Mouse (Mus musculus) adrenal gland, adult 18-20 months (tissue): ENCODE data around the gene Rmdn2. TPM values are rescaled to one million over a fixed set of nuclear protein-coding genes. Genes with fewer than 3 reads are reported as not detected.

Experiments used
- DNase-seq, 2 experiments: peaks; one replicate each; pipeline ENCODE4 v3.0.0; 2021 to 2022; ENCODE audit warnings: low spot score in 2 of 2
- total RNA-seq, 2 experiments: library from RNA; stranded (reverse); gene quantifications; 1 replicate in 1 of 2; 2 replicates in 1 of 2; pipeline ENCODE4 v1.2.3; 2021

The Rmdn2 gene
- total RNA-seq, 2 experiments from 2014 or later = 178 to 261 TPM

GRCm38 (mm10) chr17:79614691-79615588 lies 3.3 kb downstream of the Rmdn2 start:
- DNase-seq = peak; percentile 76 to 84

GRCm38 (mm10) chr17:79615897-79616296 lies 4.2 kb downstream of the Rmdn2 start:
- no peak for DNase-seq

GRCm38 (mm10) chr17:79616621-79617020 lies 5.0 kb downstream of the Rmdn2 start:
- DNase-seq = no peak

- DNase-seq = no peak
Observed at GRCm38 (mm10) chr17:79618455-79618854, 6.8 kb downstream of the Rmdn2 start.

GRCm38 (mm10) chr17:79618984-79619383 lies 7.3 kb downstream of the Rmdn2 start:
- DNase-seq = no peak

DNA sequence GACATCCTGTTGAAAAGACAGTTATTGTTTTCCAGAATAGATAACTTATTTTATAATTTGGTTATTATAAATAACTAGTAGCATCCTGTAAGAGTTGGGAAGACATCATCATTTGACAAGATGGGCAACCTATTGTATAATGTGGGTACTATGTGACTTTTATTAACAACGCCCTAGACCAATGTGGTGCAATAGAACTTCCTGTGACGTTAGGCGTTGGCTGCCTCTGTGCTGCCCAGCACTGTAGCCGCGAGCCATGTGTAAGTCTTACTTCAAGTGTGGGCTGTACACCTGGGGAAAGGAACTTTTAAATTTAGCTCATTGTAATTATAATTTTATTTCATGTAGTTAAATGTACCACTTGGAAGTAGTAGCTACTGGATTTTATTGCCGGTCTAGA lies 10.4 kb downstream of the Rmdn2 start:
- no peak for DNase-seq

GRCm38 (mm10) chr17:79622574-79622973 lies 10.9 kb downstream of the Rmdn2 start:
- DNase-seq = no peak

DNA sequence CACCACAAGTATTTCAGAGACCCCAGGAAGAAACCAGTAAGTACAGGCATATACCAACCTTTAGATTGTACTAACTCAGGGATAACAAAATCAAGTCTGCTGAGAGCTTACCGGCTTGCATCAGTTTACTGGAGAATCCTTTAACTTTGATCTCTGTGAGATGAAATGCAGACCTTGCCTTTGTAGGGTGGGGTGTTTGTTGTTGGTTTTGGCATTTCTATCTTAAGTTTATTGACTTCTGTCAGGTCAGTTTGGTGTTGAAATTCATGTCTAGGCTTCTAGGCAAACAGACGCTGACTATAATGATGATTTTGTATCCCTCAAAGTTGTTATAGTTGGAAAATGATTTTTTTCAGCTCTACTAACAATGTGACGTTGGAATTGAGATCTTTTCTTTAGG lies 12.2 kb downstream of the Rmdn2 start:
- no peak for DNase-seq

- DNase-seq = no peak
Observed at GRCm38 (mm10) chr17:79626241-79626816, 14.7 kb downstream of the Rmdn2 start.

DNA sequence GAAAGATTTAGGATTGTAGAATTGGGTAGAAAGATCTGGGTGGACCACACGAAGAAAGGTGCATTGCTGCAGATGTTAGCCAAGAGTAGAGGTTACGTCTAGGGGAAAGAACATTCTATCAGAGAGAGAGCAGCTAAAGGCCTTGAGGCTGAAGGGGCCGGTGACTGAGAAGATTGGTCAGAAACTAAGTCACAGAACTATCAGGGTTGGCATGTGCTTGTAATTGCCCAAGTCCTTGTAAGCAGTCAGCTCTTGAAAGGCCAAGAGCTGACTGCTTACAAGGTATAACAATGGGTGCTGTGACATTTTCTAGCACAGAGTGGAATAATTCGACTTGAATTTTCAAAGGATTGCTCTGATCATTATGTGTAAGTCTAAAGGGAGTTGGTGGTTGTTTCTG lies 38.2 kb downstream of the Rmdn2 start:
- DNase-seq = no peak

DNA sequence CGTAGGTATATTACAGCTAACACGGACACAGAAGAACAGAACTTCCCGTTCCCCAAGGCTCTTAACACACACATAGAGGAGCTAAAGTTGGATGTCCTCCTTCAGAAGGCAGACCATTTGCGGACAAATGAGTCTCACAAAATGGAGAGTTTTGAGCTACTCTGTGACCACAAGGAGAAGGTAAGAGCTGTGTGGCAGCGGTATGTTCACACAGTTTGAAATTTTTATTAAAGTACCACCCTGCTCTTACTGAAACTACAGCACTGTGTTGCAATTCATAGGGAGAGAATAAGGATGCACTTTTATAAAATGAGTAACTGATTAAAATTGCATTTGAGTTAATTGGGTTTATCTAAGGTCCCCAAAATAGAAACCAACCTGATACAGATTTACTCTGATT lies 38.6 kb downstream of the Rmdn2 start:
- DNase-seq = no peak

- DNase-seq = no peak
Observed at GRCm38 (mm10) chr17:79653171-79653570, 41.5 kb downstream of the Rmdn2 start.

GRCm38 (mm10) chr17:79654187-79654586 lies 42.5 kb downstream of the Rmdn2 start:
- DNase-seq = no peak

DNA sequence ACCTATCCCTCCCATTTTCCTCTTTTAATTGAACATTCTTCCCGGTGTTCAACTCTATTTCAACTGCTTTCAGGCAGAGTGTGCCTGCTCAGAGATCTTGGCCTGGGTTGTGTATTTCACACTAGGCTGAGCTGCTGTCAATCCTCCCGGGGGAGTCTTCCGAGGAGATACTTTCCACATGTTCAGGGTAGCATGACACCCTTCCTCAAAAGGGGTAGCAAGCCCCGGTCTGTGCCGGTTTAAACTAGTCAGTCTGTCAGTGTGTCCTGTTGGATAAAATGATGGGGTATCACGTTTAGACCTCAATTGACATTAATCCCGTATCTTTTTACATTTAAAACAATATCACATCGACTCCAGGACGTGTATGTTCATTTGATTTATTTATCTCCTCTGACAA lies 46.1 kb downstream of the Rmdn2 start:
- no peak for DNase-seq

DNA sequence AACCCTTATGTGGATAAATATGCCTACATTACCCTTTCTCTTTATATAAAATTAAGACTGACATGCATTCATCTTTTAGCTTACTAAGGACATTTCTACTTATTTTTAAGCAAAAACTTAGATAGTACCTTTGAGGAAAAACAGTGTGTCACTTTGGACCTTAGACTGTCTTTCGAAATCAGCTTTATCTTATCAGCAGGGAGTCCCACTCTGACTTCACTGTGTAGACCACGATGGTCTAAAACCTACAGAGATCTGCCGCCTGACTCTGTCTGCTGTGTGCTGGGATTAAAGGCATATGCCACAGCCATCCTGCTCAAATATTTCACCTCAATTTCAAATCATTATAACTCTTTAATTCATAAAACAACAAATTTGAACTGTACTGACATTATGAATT lies 46.8 kb downstream of the Rmdn2 start:
- no peak for DNase-seq

DNA sequence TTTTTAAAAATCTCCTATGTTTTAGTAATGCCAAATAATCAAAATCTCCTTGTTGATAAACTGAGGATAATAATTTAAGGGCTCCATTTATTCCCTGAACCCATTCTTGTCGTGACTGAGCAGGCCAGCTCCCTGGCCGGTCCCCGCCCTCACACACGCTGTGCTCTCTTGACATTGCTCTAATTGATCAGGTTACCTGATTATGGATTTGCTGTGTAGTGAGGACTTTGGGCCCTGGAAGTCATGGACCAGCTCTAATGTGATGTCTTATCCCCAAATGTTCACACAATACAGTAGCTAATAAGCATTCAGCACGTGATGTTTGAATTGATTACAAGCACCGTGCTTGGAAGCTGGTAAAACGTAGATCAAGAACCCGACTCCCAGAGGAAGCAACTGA lies 47.2 kb downstream of the Rmdn2 start:
- DNase-seq = no peak

DNA sequence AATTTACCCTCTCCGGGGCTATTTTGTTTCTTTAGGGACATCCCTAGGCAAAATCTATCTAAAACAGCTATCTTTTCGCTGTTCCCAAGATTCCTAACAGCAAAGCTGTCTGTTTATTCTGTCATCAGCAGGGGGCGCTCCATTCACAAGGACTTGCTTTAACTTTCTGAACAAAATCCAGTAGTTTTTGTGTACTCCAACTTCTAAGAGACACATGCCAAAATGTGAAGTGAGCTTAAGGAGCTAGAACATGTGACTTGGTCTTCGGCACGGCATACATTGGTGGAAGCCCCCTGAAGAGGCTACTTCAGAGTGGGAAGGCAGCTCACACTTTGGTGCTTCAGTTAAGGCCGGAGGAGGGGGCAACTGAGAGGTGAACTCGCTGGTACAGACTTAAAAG lies 49.7 kb downstream of the Rmdn2 start:
- peak; percentile 50 to 71 for DNase-seq

DNA sequence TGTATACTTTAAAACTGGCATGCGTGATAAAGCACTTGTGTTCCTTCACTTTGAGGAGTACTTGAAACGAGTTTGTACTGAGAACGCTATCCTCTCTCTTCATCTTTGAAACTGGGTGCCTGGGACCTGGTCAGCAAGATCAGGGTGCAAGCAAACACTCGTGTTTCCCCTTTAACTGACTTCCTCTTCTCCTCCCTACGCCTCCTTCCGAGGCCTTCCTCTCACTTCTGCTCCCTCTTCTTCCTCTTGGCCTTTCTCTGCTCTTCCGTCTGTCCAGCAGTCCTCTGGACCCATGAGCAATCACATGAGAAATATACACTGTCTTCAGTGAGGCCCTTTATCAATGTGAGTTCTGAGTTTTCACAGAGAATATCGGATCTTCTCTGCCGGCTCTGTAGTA lies 50.2 kb downstream of the Rmdn2 start:
- no peak for DNase-seq

DNA sequence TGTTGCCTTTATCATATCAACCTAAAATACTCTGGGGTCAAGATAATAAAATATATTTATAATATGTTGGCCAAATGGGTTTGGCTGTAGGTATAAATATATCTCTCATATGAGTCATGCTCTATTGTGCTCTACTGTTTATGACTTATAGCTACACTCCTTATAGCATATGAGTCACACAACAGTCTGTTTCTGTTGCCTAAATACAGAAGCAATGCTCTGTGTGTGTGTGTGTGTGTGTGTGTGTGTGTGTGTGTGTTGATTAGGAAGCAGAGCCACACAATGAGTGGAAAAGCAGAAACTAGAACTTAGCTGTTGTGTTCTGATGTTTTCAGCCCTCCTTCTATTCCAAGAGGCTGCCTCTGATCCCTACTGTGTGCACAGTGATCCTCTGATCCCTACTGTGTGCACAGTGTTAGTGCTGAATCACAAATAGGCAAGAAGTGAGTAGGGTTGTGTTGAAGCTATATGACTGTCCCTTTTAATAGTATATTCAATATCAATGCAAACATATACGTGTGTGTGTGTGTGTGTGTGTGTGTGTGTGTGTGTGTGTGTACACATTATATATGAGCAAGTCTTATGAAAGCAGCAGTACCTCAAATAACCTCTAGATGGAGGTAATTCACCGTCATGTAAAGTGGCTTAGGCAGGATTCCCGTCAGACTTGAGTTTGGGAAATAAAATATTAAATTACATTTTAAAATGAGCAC lies 51.9 kb downstream of the Rmdn2 start:
- DNase-seq = no peak

- DNase-seq = no peak
Observed at GRCm38 (mm10) chr17:79664106-79664417, 52.4 kb downstream of the Rmdn2 start.

- DNase-seq = no peak
Observed at GRCm38 (mm10) chr17:79670837-79671236, 59.2 kb downstream of the Rmdn2 start.

GRCm38 (mm10) chr17:79695106-79695505 lies 83.4 kb downstream of the Rmdn2 start:
- no peak for DNase-seq
